Mouse (Mus musculus): ENCODE measurements around the gene Mrpl39. TPM values are rescaled to one million over a fixed set of nuclear protein-coding genes. Genes with fewer than 3 reads are reported as not detected.

Gene Mrpl39
- polyA plus RNA-seq, 1 experiment from 2014 or later, result 36.4 TPM

DNA sequence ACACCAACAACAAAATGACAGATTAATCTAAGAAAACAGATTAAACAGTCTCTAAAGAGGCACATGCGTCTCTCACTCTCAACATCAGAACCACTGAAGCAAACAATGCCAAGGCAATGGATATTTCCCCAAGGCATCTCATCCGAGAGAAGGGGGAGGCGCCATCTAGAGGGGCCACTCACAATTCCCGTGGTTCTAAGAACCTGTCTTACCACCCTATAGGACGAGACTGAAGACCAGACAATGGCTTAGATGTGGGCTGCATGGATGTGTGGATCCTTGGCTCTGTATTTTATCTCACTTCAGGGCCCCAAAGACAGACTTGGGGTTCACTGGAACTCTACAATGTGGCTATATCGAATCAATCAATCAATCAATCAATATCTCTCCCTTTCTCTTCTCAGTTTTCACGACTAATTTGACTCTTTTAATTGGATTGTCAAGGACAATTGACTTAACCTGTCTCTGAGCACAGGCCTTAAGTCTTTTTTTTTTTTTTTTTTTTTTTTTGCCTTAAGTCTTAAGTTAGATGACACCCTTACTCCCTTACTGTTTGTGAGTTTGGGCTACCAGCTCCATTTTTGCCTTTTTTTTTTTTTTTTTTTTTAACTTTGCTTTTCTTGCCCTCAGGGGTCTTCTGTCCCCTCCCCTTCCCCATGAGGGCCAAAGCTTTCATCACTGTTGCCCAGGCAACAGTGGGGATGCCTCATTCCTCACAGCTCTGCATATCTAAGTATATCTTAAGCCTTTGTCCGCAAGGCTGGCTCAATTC is 37.1 kb upstream of the Mrpl39 start:
- H3K9me3 ChIP-seq, result no peaks in the 10 kb centered on the region
- 8% methylated on average over 8 of the region's 8 CpGs for WGBS
- H3K27ac ChIP-seq, result peak overlapping the region; percentile 87; the same call in 1 of the 2 replicates
- no peaks in the 10 kb centered on the region for H3K36me3 ChIP-seq (replicated peaks)
- H3K9ac ChIP-seq, result no peak overlapping the region
- peak overlapping the region; percentile 98 for H3K4me2 ChIP-seq
- H3K4me1 ChIP-seq, result peaks cover 24% of the 10 kb centered on the region
- no peaks in the 10 kb centered on the region for H3K27me3 ChIP-seq (replicated peaks)
- H3K4me3 ChIP-seq, result peak overlapping the region; percentile 79
- peak; percentile 55 for ATAC-seq (replicated peaks)

DNA sequence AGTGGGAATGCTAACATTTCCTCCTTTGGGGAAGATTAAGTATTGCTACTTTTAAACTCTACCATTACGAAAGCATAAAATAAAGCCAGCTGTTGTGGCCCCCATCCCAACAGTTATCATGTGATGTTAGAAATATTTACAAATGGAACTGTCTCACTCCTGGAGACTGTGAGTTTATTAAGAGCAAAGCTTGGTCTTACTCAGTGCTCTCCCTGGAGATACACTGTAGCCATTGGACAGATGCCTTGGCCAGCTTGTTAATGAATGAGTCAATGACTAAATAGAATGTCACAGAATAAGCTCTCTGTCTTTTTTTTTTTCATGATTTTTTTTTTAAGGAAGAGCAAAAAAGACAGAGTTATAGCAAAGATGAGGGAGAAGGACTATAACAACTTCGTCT is 35.9 kb upstream of the Mrpl39 start:
- Histone ChIP-seq H3K4me3 (no peak overlapping the region), H3K9ac (no peak overlapping the region), H3K4me1 (peaks cover 21% of the 10 kb centered on the region), H3K27ac (no peak overlapping the region), H3K4me2 (no peak overlapping the region), H3K9me3 (no peaks in the 10 kb centered on the region), H3K27me3 (replicated peaks) (no peaks in the 10 kb centered on the region), H3K36me3 (replicated peaks) (no peaks in the 10 kb centered on the region)
- no peak for ATAC-seq (replicated peaks)
- WGBS, result 94% methylated on average over 2 of the region's 2 CpGs

DNA sequence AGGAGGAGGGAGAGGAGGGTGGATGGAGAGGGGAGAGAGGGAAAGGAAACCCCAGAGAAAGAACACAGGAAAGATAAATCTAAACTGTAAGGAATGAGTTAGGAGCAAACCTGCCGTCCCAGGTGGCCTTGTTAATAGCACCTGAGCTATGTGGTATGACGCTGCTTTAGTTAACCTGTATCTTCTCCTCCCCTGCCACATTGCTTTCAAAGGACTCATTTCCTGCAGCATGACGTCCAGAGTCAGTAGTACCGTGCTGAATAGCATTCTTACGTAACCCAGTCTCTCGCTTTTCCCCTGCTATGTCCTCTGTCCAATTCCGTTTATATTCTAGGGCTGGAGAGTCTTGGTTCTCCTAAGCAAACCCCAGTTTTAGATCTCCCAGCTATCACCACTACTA is 35.3 kb upstream of the Mrpl39 start:
- ATAC-seq (replicated peaks), result no peak
- H3K4me1 ChIP-seq, result peaks cover 18% of the 10 kb centered on the region
- H3K9me3 ChIP-seq, result no peaks in the 10 kb centered on the region
- H3K4me3 ChIP-seq, result no peak overlapping the region
- no peak overlapping the region for H3K4me2 ChIP-seq
- no peak overlapping the region for H3K27ac ChIP-seq
- no peaks in the 10 kb centered on the region for H3K27me3 ChIP-seq (replicated peaks)
- H3K9ac ChIP-seq, result no peak overlapping the region
- no peaks in the 10 kb centered on the region for H3K36me3 ChIP-seq (replicated peaks)
- WGBS, result 91% methylated on average over 7 of the region's 7 CpGs

DNA sequence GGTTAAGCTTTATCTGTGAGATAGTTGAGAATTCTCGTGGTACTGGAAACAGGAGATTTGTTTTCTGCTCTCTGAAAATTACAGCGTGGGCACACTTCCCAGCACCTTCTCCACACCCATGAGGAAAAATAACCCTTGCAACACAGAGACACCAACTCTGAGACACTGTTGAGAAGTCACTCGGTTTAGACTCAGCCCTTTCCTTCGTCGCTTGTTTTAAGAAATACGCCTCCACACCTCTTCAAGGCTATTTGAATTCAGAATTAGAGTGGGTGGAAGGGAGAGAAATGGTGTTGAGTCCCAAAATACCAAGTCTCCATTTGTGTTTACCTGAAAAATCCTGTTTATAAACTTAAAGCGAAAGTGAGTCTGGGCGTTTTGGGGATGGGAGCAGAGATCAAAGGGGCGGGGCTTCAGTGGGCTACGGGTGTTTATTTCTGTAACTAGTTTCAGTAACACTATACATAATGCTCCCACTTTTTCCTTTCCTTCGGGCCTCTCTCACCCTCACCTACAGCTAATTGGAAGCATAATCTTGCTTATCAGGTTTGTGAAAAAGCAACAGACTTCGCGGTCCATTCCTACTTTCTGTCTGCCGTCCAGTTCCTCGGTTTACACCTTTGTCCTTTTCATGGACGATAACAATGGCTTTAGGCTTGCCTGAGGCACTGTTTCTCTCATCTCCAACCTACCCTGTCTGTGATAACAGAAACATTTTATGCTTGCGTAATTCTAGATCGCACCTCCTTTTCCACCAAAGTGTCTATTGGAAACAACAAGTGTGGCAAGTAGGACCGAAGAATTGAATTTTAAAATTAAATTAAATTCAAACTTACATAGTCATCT is 34.3 kb upstream of the Mrpl39 start:
- Histone ChIP-seq H3K4me2 (no peak overlapping the region), H3K27me3 (replicated peaks) (no peaks in the 10 kb centered on the region), H3K4me3 (no peak overlapping the region), H3K9me3 (no peaks in the 10 kb centered on the region), H3K4me1 (peaks cover 12% of the 10 kb centered on the region), H3K27ac (no peak overlapping the region), H3K36me3 (replicated peaks) (no peaks in the 10 kb centered on the region), H3K9ac (no peak overlapping the region)
- 86% methylated on average over 19 of the region's 19 CpGs for WGBS
- ATAC-seq (replicated peaks), result no peak

DNA sequence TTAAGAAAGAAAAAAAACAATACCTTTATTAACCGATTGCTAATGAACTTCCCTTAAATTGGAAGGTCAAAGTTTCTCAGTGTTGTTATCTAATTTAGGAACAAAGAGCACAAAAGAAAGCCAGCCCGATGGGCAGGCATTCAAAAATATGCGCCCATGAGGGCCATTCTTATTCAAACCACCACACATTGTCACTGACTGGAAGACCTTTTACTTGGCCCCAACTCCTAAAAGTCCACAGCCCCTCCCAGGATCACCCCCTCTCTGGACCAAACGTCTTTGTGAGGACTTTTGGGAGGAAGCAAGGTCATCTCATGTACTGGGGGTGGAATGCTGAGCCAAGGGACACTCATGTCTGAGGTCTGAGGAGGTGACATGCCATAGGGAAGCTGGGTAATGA is 33.6 kb upstream of the Mrpl39 start:
- 56% methylated on average over 4 of the region's 4 CpGs for WGBS

DNA sequence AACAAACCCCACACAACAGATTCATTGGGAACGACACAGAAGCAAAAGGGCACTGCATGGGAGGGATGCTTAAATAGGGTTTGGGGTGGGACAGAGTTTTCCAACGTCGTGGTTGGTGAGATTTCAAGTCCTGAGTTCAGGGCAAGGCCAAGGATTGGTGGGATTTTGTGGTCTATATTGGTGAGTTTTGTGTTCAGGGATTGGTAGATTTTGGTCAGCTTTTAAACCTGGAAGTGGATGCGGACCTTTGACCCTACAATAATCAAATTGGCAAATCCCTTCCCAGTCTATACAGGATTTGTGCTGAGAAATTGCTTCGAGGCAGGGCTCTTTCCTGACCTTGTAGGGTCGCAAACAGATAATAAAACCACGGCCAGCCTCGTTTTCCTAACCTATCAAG is 32.4 kb upstream of the Mrpl39 start:
- no peak overlapping the region for H3K4me2 ChIP-seq
- H3K9ac ChIP-seq, result no peak overlapping the region

More for the DNA sequence above, 33.6 kb upstream of the Mrpl39 start:
- Histone ChIP-seq H3K27me3 (replicated peaks) (no peaks in the 10 kb centered on the region), H3K9ac (no peak overlapping the region), H3K4me2 (no peak overlapping the region), H3K4me1 (peaks cover 10% of the 10 kb centered on the region; the same call in 1 of the 2 replicates), H3K27ac (no peak overlapping the region), H3K4me3 (no peak overlapping the region), H3K36me3 (replicated peaks) (no peaks in the 10 kb centered on the region), H3K9me3 (no peaks in the 10 kb centered on the region)
- no peak for ATAC-seq (replicated peaks)

DNA sequence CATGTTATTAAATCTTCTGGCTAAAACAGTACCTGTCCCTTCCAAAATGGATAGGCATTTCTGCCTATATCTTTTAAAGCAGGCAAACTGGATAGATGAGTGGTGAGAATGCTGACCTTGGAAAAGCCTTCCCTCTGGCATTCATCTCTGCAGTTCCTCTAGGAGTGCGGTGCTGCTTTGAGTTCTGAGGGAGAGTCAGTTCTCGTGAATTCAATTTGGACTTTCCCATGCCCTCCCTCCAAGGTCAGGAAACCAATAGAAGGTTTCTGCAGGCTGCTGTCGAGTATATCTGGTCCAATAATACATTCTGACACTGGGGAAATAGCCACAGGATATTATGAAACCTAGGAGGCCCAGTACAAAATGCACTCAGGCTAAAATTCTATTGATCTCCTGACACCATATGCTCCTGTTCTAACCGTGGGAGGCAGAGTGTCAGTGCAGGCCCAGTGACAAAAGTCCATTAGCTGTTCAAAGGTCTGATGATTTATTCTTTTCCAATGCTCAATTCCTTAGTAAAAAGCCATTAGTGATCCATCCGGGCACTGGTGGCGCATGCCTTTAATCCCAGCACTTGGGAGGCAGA is 10.3 kb upstream of the Mrpl39 start:
- H3K4me2 ChIP-seq, result no peak overlapping the region
- ATAC-seq (replicated peaks), result no peak
- no peaks in the 10 kb centered on the region for H3K36me3 ChIP-seq (replicated peaks)
- H3K9me3 ChIP-seq, result no peaks in the 10 kb centered on the region
- no peak overlapping the region for H3K27ac ChIP-seq
- no peaks in the 10 kb centered on the region for H3K27me3 ChIP-seq (replicated peaks)
- no peaks in the 10 kb centered on the region for H3K4me1 ChIP-seq
- H3K9ac ChIP-seq, result no peak overlapping the region
- WGBS, result 74% methylated on average over 6 of the region's 6 CpGs
- no peak overlapping the region for H3K4me3 ChIP-seq

More for the DNA sequence above, 32.4 kb upstream of the Mrpl39 start:
- ATAC-seq (replicated peaks), result no peak
- no peak overlapping the region for H3K4me3 ChIP-seq
- WGBS, result 86% methylated on average over 8 of the region's 8 CpGs
- peaks cover 3% of the 10 kb centered on the region; the same call in 1 of the 2 replicates for H3K4me1 ChIP-seq
- H3K27ac ChIP-seq, result no peak overlapping the region
- H3K36me3 ChIP-seq (replicated peaks), result no peaks in the 10 kb centered on the region
- no peaks in the 10 kb centered on the region for H3K9me3 ChIP-seq
- H3K27me3 ChIP-seq (replicated peaks), result no peaks in the 10 kb centered on the region

DNA sequence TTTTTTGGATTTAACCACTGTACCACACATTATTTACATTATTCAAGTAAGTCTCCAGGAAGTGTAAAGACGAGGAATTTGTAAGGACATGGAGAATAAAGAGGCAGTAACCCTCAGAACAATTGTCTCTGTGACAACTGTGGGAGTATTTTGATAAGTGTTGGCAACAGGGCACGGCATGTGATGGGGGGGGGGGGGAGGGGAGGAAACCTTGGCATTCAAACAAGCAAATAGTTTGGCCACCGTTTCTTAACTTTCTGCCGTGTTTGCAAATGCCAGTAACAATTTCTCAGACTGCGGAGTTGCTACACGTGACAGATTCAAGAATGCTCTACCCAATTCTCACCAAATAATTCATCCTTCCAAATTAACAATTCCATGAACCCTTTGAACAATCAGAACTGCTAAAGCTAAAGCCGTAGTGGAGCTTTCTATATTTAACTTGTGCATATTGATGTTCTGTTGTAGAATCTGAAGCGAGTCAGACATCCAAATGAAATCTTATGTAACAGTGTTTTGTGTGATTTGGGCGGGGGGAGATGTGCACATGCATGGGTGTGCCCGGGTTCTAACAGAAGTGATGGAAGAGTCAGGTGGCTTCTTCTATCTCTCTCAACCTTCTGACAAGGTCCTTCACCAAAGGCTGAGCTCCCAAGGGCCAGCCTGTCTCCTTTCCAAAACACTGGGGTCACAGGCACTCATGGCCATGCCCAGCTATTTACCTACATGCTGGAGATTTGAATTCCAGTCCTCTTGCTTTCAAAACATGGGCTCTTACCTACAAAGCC is 9.4 kb upstream of the Mrpl39 start:
- WGBS, result 63% methylated on average over 10 of the region's 10 CpGs
- Histone ChIP-seq H3K4me2 (no peak overlapping the region), H3K27ac (no peak overlapping the region), H3K9me3 (no peaks in the 10 kb centered on the region), H3K4me3 (no peak overlapping the region), H3K27me3 (replicated peaks) (no peaks in the 10 kb centered on the region), H3K9ac (no peak overlapping the region), H3K4me1 (no peaks in the 10 kb centered on the region), H3K36me3 (replicated peaks) (no peaks in the 10 kb centered on the region)
- ATAC-seq (replicated peaks), result no peak

DNA sequence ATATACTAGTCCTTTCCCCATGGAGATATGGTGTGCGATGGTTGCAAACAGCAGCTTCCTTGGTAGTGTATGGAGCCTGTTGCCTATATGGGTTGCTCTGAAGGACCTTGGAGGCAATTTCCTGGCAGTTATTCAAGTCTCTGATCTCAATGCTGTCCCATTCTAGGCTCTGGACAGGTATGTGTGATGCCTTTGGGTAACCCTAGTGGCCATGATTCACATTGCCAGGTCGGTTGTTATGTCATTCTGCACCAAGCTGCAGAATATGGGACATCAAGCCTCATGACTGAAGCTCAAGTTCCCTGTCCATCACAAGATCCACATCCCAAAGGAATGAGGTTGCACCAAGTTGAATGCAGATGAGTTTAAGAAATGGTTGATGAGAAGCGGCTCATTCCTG is 1.8 kb upstream of the Mrpl39 start:
- no peaks in the 10 kb centered on the region for H3K36me3 ChIP-seq (replicated peaks)
- H3K9me3 ChIP-seq, result no peaks in the 10 kb centered on the region
- WGBS, result 82% methylated on average over 3 of the region's 3 CpGs
- H3K9ac ChIP-seq, result no peak overlapping the region
- no peak for ATAC-seq (replicated peaks)
- no peak overlapping the region for H3K4me3 ChIP-seq
- no peaks in the 10 kb centered on the region for H3K27me3 ChIP-seq (replicated peaks)
- peaks cover 11% of the 10 kb centered on the region for H3K4me1 ChIP-seq
- no peak overlapping the region for H3K4me2 ChIP-seq
- H3K27ac ChIP-seq, result no peak overlapping the region

DNA sequence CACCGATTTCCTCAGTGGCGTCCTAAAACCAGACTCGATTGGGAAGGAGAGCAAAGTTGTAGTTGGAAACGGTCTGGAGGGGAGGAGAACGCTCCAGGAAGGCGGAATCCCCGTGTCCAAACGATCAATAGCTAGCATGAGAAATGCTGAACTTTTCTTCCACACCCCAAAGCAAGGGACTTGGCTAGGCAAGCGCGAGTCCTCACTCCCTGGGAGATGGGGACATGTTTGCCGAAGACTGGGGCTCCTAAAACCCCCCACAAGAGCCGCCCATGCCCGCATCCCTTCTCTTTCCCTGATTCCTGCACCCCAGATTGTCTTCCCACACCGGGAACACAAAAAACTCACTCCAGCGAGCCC is 756 bp downstream of the Mrpl39 start:
- H3K9ac ChIP-seq, result peak overlapping the region; percentile 84
- H3K36me3 ChIP-seq (replicated peaks), result peaks cover 3% of the 10 kb centered on the region; the same call in 1 of the 2 replicates
- peak overlapping the region; percentile 71 for H3K27ac ChIP-seq
- H3K4me3 ChIP-seq, result peak overlapping the region; percentile 80
- peaks cover 11% of the 10 kb centered on the region for H3K4me1 ChIP-seq
- peak; percentile 80 for ATAC-seq (replicated peaks)
- H3K27me3 ChIP-seq (replicated peaks), result no peaks in the 10 kb centered on the region
- peak overlapping the region; percentile 72 for H3K4me2 ChIP-seq
- no peaks in the 10 kb centered on the region for H3K9me3 ChIP-seq
- WGBS, result under 1% methylated on average over 15 of the region's 15 CpGs

DNA sequence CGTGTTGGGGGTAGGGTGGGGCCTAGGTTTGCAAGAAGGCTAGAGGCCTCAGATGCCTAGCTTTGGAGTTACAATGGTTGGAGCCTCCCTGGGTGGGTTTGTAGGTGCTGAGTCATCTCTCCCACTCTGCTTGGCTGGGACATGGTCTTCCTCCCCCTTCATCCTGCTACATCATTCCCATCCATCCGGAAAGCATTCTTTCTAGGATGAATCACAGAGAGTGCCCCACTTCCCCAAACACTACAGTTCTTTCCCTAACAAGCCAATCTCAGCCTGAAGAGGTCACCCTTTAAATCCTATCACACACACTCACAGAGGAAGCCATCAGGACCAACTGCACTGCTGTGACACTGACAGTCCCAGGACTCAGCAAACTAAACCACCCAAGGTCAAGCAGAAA is 14.9 kb downstream of the Mrpl39 start:
- no peak for ATAC-seq (replicated peaks)
- no peaks in the 10 kb centered on the region for H3K27me3 ChIP-seq (replicated peaks)
- 96% methylated on average over 2 of the region's 2 CpGs for WGBS

DNA sequence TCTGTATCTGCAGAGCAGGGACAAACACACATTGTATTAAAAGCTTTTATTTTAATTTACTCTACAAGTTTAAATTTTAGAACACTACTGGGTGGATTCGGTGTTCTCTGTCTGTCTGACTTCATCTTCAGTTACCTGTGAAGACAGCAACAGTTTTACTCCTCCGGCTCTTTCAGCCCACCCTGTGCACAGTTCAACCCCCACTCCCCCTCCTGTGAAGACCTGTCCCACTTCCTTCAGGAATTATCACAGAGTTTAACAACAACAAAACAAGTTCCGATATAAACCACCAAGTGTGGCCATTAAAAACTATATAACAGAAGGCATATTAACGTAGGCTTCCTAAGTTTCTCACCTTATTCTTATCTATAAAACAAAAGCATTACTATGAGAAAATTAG is 17.3 kb downstream of the Mrpl39 start:
- Histone ChIP-seq H3K36me3 (replicated peaks) (peaks cover 16% of the 10 kb centered on the region), H3K9ac (no peak overlapping the region), H3K27ac (no peak overlapping the region), H3K4me1 (no peaks in the 10 kb centered on the region), H3K4me2 (no peak overlapping the region), H3K9me3 (no peaks in the 10 kb centered on the region), H3K27me3 (replicated peaks) (no peaks in the 10 kb centered on the region), H3K4me3 (no peak overlapping the region)
- WGBS, result 94% methylated on average over 4 of the region's 4 CpGs
- no peak for ATAC-seq (replicated peaks)

More for the DNA sequence above, 14.9 kb downstream of the Mrpl39 start:
- Histone ChIP-seq H3K4me1 (no peaks in the 10 kb centered on the region), H3K36me3 (replicated peaks) (peaks cover 38% of the 10 kb centered on the region), H3K4me3 (no peak overlapping the region), H3K27ac (no peak overlapping the region), H3K4me2 (no peak overlapping the region), H3K9me3 (no peaks in the 10 kb centered on the region), H3K9ac (no peak overlapping the region)

Measured in midbrain, embryonic 15.5 days (tissue).